Mouse (Mus musculus) lung, postnatal 0 days (tissue): Measurements from ENCODE around the gene Npy5r. TPM values are rescaled to one million over a fixed set of nuclear protein-coding genes. Genes with fewer than 3 reads are reported as not detected.

ENCODE experiments used
- ATAC-seq: fragments of 200-750 bp; cut with Nextera tagmentation; 2 replicates; pipeline ENCODE4 v1.8.0; 2017; ENCODE audit warnings: moderate library complexity
- DNase-seq: peaks from one replicate; pipeline ENCODE4 v3.0.0-alpha.2; 2016; ENCODE audit warnings: low spot score
- H3K27ac ChIP-seq: fragments of 300-500 bp; sonication (generic); 2 replicates; pipeline ENCODE4 v1.5.1; 2014; ENCODE audit warnings: antibody characterized with exemption, mild to moderate bottlenecking, low read length, mixed read lengths
- H3K27me3 ChIP-seq: fragments of 300-500 bp; sonication (generic); replicated peaks from 2 replicates; pipeline ENCODE4 v1.6.1; 2014; ENCODE audit warnings: low read length, mixed read lengths; ENCODE audit not compliant: insufficient read depth
- H3K36me3 ChIP-seq: fragments of 300-500 bp; sonication (generic); 2 replicates; pipeline ENCODE4 v1.6.1; 2014; ENCODE audit warnings: low read length, mixed read lengths; ENCODE audit not compliant: insufficient read depth
- H3K4me1 ChIP-seq: fragments of 300-500 bp; sonication (generic); 2 replicates; pipeline ENCODE4 v1.6.1; 2014; ENCODE audit warnings: antibody characterized with exemption, low read depth, low read length, mixed read lengths; ENCODE audit not compliant: insufficient read depth
- H3K4me2 ChIP-seq: fragments of 300-500 bp; sonication (generic); replicated peaks from 2 replicates; pipeline ENCODE4 v1.6.1; 2014; ENCODE audit warnings: low read depth, mild to moderate bottlenecking, low read length, moderate library complexity, mixed read lengths
- H3K4me3 ChIP-seq: fragments of 300-500 bp; sonication (generic); 2 replicates; pipeline ENCODE4 v1.5.1; 2014; ENCODE audit warnings: low read depth, low read length
- H3K9ac ChIP-seq: fragments of 300-500 bp; sonication (generic); replicated peaks from 2 replicates; pipeline ENCODE4 v1.6.1; 2014; ENCODE audit warnings: low read depth, mild to moderate bottlenecking
- H3K9me3 ChIP-seq: fragments of 300-500 bp; sonication (generic); 2 replicates; pipeline ENCODE4 v1.6.1; 2016; ENCODE audit warnings: low read length, mixed read lengths
- CTCF ChIP-seq: IDR thresholded peaks from 2 replicates; pipeline ENCODE4 v1.5.1; 2016; ENCODE audit warnings: antibody characterized with exemption, mild to moderate bottlenecking
- EP300 ChIP-seq: IDR thresholded peaks from 2 replicates; pipeline ENCODE4 v1.6.1; 2016; ENCODE audit warnings: antibody characterized with exemption, mild to moderate bottlenecking, control low read depth
- WGBS: fragments of 180-500 bp; shearing (Covaris S2); extraction: QIAGEN DNeasy Blood & Tissue Kit; methylation state at CpG from one replicate; pipeline ENCODE4 v1.1.7; 2014; 5-methylcytosine and 5-hydroxymethylcytosine counted together
- polyA plus RNA-seq: library from polyadenylated mRNA; unstranded; fragments of >200 nt; fragmentation: Nextera tagmentation; extraction: Ambion mirVana; gene quantifications from 2 replicates; pipeline ENCODE4 v1.2.1, GENCODE M21; 2015

The Npy5r gene
- polyA plus RNA-seq, 1 experiment from 2014 or later, result not detected

DNA sequence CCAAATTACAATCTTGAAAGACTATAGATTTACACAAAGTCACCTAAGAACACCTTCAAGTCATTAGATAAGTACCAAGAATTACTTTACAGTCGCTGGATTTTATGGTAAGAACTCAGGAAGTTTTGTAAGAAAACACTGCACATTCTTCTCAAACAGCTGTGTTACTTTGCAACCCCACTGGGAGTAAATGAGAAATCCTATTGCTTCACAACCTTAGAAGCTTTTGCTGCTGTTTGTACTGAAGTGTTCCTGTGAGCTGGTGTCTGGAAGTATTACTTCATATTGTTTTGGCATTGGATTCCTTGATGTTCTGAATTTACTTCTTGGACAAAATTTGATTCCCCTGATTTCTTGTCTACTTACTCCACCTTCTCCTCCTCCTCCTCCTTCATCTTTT lies 57.2 kb downstream of the Npy5r start:
- TF ChIP-seq CTCF (no peak), EP300 (no peak)
- H3K4me2 ChIP-seq, result no peak overlapping the region

More for the DNA sequence above, 57.2 kb downstream of the Npy5r start:
- DNase-seq, result no peak
- Histone ChIP-seq H3K9ac (no peak overlapping the region), H3K9me3 (no peaks in the 10 kb centered on the region), H3K36me3 (no peaks in the 10 kb centered on the region), H3K4me3 (no peak overlapping the region), H3K27ac (no peak overlapping the region), H3K27me3 (no peaks in the 10 kb centered on the region), H3K4me1 (no peaks in the 10 kb centered on the region)
- 40% methylated on average over 1 of the region's 1 CpGs for WGBS
- ATAC-seq, result no peak

Other genes starting within 250 kb of the Npy5r start
- gene Tma16, start 201.6 kb downstream of the Npy5r start, polyA plus RNA-seq, result 4.6 and 5.0 TPM in 2 replicates
- not detected in 2 replicates for gene Tktl2, start 176.4 kb downstream of the Npy5r start, polyA plus RNA-seq
- gene Npy1r, start 9.1 kb upstream of the Npy5r start, polyA plus RNA-seq, result 0.20 and 0.30 TPM in 2 replicates
- 2.8 and 3.2 TPM in 2 replicates for gene Naf1, start 172.1 kb upstream of the Npy5r start, polyA plus RNA-seq